Mouse (Mus musculus): ENCODE measurements around the gene Ctf2. TPM values are rescaled to one million over a fixed set of nuclear protein-coding genes. Genes with fewer than 3 reads are reported as not detected.
A peak's percentile ranks its signal among the peaks of the same experiment; 100 is the strongest.
"Not testable (repeated sequence)": the region's sequence is repeated elsewhere in the genome, so short reads cannot be mapped to it uniquely, and the experiment has no call there.

Ctf2 gene
- 0.09 TPM for polyA plus RNA-seq (2021)

DNA sequence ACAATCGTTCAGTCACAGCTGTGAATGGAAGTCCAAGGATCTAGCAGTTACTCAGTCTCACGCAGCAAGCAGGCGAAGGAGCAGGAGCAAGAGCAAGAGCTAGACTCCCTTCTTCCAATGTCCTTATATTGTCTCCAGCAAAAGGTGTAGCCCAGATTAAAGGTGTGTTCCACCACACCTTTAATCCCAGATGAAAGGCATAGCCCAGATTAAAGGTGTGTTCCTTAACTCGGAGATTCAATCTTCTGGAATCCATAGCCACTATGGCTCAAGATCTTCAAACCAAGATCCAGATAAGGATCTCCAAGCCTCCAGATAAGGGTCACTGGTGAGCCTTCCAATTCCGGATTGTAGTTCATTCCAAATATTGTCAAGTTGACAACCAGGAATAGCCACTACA, at the start of gene Ctf2:
Gene Ctf2, minus strand, starts transcription at position 101 of the 400 bp plus-strand sequence.
- in situ Hi-C loops (cut with MboI; ENCODE audit: low pct_unique_long_range_greater_than_20kb); H3K27me3 ChIP-seq; POLR2A ChIA-PET; CTCF ChIA-PET; ATAC-seq; DNase-seq (ENCODE audit: low read depth, low spot score): not testable (repeated sequence)

DNA sequence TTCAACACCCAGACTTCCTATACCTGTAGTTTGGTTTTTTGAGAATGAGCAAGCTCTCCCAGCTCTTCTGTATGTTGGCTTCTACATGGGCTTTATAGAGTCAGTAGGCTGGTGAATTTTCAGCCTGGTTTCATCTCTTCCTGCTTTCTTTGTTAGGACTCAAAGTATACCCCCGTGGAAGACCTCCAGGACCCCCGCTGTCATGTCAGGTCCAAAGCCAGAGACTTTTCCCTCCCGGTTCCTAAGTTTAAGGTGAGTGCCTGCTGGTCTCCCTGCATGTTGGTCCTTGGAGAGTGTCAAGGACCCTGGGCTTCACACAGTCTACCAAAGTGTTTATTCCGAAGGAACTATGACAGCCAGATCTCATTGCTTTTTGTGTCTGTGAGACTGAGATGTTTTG, 46.4 kb upstream of the Ctf2 start:
- no peaks in the 10 kb centered on the region for H3K27me3 ChIP-seq
- ATAC-seq (no peak), DNase-seq (ENCODE audit: low read depth, low spot score) (no peak)
- POLR2A ChIA-PET = interaction anchor here (0.5 kb wide), 1 partner anchor 705 kb away, joined by 4 read pairs; no protein-coding TSS in a partner anchor
- in situ Hi-C loops (cut with MboI; ENCODE audit: low pct_unique_long_range_greater_than_20kb) = loop anchor here (5.0 kb wide), 1 partner anchor 159 kb away; no protein-coding TSS in a partner anchor
- no peak for TF ChIP-seq CTCF (IDR thresholded peaks at IDR 0.05)
- CTCF ChIA-PET = interaction anchor here (0.9 kb wide), 1 partner anchor 22 kb away, joined by 4 read pairs; the partner anchor contains the start of gene Hsd3b7

DNA sequence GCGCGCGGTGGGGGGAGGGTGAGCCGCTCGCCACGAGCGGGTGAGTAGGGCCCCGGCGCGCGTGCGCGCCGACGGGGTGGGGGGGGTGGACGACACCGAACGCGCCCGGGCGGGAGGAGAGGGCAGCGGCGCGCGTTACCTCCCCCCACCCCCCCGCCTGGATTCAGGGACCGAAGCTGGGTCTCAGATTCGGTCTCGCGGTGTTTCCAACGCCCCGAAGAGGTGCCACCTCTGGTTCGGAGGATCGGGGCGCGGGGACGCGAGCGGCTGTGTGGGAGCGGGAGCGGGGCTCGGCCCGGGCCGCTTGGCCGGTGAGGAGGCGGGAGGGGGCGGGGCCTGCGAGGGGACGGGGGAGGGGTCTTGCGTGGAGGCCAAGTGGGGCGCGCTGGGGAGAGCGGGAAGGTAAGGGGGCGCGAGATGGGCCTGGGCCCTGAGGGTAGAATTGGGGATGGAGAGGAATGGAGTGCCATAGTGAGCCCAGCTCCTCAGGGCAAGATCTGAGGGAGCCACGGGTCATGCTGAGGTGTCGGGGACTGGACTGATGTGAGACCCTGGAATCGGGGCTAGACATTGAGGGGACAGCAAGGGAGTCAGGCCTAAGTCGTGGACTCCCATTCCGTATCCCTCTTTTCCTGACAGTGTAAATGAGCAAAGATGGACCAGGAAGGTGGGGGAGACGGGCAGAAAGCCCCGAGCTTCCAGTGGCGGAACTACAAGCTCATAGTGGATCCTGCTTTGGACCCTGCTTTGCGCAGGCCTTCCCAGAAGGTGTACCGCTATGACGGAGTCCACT, 45.7 kb upstream of the Ctf2 start:
- ChIA-PET CTCF (interaction anchor here (0.9 kb wide), 1 partner anchor 23 kb away, joined by 4 read pairs; the partner anchor contains the start of gene Hsd3b7), POLR2A (interaction anchor here (0.5 to 1.5 kb wide), 7 partner anchors 14 to 704 kb away, joined by 3 to 5 read pairs (median 3); no protein-coding TSS in a partner anchor)
- DNase-seq (ENCODE audit: low read depth, low spot score) = no peak
- TF ChIP-seq CTCF (IDR thresholded peaks at IDR 0.05) = no peak
- in situ Hi-C loops (cut with MboI; ENCODE audit: low pct_unique_long_range_greater_than_20kb) = loop anchor here (5.0 kb wide), 1 partner anchor 160 kb away; no protein-coding TSS in a partner anchor
- no peaks in the 10 kb centered on the region for H3K27me3 ChIP-seq
- ATAC-seq = peak; percentile 41

DNA sequence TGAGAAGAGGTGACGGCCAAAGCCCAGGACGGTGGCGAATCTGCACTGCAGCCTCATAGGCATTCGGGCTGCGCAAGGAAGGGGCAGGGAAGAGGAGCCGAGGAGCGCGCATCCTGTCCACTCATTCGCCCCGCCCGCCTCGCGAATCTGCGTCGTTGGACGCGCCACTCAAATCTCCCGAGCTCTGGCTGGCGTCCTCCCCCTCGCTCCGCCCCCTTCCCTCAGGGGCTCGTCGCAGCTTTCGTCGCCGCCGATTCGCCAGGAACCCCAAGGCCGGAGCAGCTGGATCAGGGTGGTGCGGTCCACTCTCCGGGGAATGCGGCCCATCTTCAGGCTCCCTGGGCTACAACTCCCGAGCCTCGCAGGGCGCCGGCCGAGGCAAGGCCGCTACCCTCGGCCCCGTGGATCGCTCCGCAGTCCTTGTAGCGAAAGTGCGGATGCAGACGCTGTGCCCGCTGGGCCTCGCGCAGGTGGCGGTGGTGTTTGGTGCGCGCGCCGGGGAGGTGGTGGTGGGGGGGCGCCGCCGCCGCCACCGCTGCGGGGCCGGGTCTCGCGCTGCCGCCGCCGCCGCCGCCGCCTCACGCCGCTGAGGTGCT, 45.0 kb upstream of the Ctf2 start:
- ChIA-PET POLR2A (interaction anchor here (0.7 to 1.5 kb wide), 4 partner anchors 8 to 69 kb away, joined by 3 to 5 read pairs (median 4); partner anchors contain the start of gene Gm49388), CTCF (no interaction called here)
- peak; percentile 68 for DNase-seq (ENCODE audit: low read depth, low spot score)
- peak; percentile 83 for ATAC-seq
- in situ Hi-C loops (cut with MboI; ENCODE audit: low pct_unique_long_range_greater_than_20kb) = loop anchor here (5.0 kb wide), 1 partner anchor 160 kb away; no protein-coding TSS in a partner anchor
- no peak for TF ChIP-seq CTCF (IDR thresholded peaks at IDR 0.05)
- no peaks in the 10 kb centered on the region for H3K27me3 ChIP-seq

DNA sequence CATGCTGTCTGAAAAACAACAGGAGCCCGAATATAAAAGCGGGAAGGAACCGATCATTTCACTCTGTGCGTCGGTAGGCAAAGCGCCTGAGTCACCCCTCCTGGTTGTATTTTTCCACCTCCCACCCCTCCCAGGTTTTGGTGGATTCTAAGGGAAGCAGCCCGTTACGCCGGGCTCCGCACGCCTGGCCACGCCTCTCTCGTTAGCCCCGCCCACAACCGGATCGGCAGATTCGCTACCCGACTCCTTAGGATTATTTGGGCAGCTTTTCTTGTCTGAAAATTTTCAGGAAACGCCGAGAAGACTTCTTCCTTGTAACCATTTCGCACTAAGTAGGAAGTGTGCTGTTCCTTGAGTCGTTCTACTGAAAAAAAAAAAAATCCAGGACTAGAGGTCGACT, 44.5 kb upstream of the Ctf2 start, which contains the start of gene Setd1a:
Gene Setd1a, plus strand, starts transcription at position 245 of the 400 bp plus-strand sequence.
- TF ChIP-seq CTCF (IDR thresholded peaks at IDR 0.05) = no peak
- ChIA-PET CTCF (no interaction called here), POLR2A (interaction anchor here (1.0 to 1.5 kb wide), 2 partner anchors 8 to 64 kb away, joined by 4 to 5 read pairs; partner anchors contain the start of gene Gm49388)
- in situ Hi-C loops (cut with MboI; ENCODE audit: low pct_unique_long_range_greater_than_20kb) = loop anchor here (5.0 kb wide), 1 partner anchor 161 kb away; no protein-coding TSS in a partner anchor
- DNase-seq (ENCODE audit: low read depth, low spot score) (no peak), ATAC-seq (peak; percentile 42)
- no peaks in the 10 kb centered on the region for H3K27me3 ChIP-seq

DNA sequence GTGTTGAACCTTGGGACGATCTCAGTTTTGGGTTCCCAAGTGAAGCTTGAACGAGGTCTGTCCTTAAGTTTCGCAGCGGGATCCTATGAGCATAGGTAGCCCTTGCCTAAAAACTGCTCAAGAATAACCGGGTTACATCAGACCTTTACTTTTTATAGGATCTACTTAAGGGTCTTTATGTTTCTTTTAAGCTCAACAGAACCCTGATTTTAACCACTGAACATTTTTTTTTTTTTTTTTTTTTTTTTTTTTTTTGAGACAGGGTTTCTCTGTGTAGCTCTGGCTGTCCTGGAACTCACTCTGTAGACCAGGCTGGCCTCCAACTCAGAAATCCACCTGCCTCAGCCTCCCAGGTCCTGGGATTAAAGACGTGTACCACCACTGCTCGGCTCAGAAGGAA, 43.9 kb upstream of the Ctf2 start:
- POLR2A ChIA-PET = interaction anchor here (0.7 to 1.0 kb wide), 2 partner anchors 9 to 100 kb away, joined by 4 to 5 read pairs; partner anchors contain the start of genes Gm49388 and Zfp646
- ATAC-seq; H3K27me3 ChIP-seq; CTCF ChIA-PET; DNase-seq (ENCODE audit: low read depth, low spot score): not testable (repeated sequence)
- in situ Hi-C loops (cut with MboI; ENCODE audit: low pct_unique_long_range_greater_than_20kb) = loop anchor here (5.0 kb wide), 1 partner anchor 161 kb away; no protein-coding TSS in a partner anchor

DNA sequence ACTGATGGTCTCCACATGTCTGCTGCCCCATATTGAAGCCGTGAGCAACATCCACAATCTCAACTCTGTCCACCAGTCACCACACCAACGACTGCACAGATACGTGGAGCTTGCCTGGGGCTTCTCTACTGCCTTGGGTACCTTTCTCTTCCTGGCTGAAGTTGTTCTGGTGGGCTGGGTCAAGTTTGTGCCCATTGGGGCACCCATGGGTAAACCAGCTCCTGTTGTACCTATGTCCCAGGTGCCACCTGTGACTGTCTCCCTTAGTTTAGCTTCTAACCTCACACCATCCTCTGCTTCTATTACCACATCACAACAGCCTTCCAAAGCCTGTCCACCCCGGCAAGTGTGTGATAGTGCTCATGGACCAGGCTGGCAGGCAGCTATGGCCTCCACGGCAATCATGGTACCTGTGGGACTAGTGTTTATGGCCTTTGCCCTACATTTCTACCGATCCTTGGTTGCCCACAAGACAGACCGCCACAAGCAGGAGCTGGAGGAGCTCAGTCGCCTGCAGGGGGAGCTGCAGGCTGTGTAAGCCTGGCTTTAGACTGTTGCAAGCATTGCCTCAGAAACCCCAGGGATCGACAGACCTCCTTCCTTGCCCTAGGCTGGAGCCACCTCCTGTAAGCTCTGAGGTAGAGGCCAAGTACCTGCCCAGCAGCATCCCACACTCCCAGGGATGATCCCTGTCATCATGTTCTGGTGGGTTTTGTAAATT, 41.9 kb upstream of the Ctf2 start:
- POLR2A ChIA-PET = interaction anchor here (0.5 to 1.5 kb wide), 2 partner anchors 28 to 65 kb away, joined by 4 read pairs; no protein-coding TSS in a partner anchor
- no peak for TF ChIP-seq CTCF (IDR thresholded peaks at IDR 0.05)
- in situ Hi-C loops (cut with MboI; ENCODE audit: low pct_unique_long_range_greater_than_20kb) = no loop called here
- CTCF ChIA-PET = interaction anchor here (0.9 to 1.4 kb wide), 12 partner anchors 9 to 219 kb away, joined by 3 to 4 read pairs (median 3); partner anchors contain the start of gene Fbxl19
- ATAC-seq (no peak), DNase-seq (ENCODE audit: low read depth, low spot score) (no peak)
- H3K27me3 ChIP-seq = no peaks in the 10 kb centered on the region

DNA sequence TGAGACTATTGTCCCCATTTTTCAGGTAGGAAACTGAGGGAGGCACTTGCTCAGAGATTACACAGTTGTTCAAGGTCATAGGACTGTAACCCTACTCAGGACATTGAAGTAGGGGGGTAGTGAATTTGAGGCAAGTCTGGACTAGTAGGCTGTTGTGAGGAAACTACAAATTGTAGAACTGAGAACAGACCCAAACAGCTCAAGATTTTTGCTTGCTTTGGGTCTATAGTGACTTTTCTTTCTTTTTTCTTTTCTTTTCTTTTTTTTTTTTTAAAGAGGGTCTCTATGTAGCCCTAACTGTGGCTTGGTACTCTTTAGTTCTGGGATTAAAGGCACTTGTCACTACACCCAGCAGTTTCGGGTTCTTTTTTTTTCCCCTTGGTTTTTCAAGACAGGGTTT, 40.6 kb upstream of the Ctf2 start:
- in situ Hi-C loops (cut with MboI; ENCODE audit: low pct_unique_long_range_greater_than_20kb) = no loop called here
- CTCF ChIA-PET = interaction anchor here (1.1 to 1.3 kb wide), 3 partner anchors 8 to 162 kb away, joined by 3 to 4 read pairs (median 3); no protein-coding TSS in a partner anchor
- TF ChIP-seq CTCF (IDR thresholded peaks at IDR 0.05) = no peak
- H3K27me3 ChIP-seq = no peaks in the 10 kb centered on the region
- POLR2A ChIA-PET = no interaction called here
- ATAC-seq (no peak), DNase-seq (ENCODE audit: low read depth, low spot score) (no peak)

DNA sequence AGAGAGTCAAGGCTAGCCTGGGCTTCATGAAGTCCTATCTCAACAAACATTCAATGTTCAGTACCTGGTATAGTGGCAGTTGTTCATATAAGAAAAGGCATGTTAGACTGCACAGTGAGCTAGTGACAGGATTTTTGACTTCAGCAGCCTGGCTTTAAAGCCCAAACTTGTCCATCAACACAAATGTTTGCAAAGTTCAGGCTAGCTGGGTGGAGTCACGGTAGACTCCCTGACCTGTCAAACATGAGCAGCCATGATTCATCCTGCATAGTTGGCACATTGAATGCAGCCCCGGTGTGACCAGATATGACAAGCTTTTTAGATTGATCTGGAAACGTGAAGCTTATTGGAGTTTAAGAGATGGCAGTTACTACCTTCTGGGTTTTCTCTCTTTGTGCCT, 40.1 kb upstream of the Ctf2 start:
- POLR2A ChIA-PET = no interaction called here
- CTCF ChIA-PET = no interaction called here
- DNase-seq (ENCODE audit: low read depth, low spot score) (no peak), ATAC-seq (no peak)
- H3K27me3 ChIP-seq = no peaks in the 10 kb centered on the region
- in situ Hi-C loops (cut with MboI; ENCODE audit: low pct_unique_long_range_greater_than_20kb) = no loop called here
- TF ChIP-seq CTCF (IDR thresholded peaks at IDR 0.05) = no peak

DNA sequence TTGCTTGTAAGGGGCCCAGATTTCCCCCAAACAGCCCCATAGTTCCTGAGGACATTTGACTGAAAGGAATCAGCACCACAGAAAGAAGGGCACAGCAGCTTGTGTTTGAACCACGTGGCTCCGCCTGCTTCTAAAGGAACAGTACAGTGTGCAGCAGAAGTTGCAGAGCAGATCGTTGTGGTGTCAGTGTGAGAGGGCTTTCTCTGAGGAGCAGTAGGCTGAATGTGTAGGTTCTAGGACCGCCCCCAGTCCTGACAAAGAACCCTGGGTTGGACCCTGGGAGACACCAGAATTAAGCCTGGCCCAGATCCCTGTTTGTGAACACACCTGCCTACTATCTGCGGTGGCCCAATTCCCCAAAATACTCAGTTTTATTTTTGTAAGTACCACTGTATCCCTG, 39.3 kb upstream of the Ctf2 start:
- in situ Hi-C loops (cut with MboI; ENCODE audit: low pct_unique_long_range_greater_than_20kb) = no loop called here
- DNase-seq (ENCODE audit: low read depth, low spot score) (no peak), ATAC-seq (no peak)
- POLR2A ChIA-PET = no interaction called here
- H3K27me3 ChIP-seq = no peaks in the 10 kb centered on the region
- TF ChIP-seq CTCF (IDR thresholded peaks at IDR 0.05) = no peak
- CTCF ChIA-PET = interaction anchor here (1.2 to 1.3 kb wide), 3 partner anchors 11 to 165 kb away, joined by 3 to 7 read pairs (median 5); no protein-coding TSS in a partner anchor

All from Patski (cell line).